Mouse (Mus musculus) heart, adult 2 months (tissue): Measurements from ENCODE around the gene Sox15. TPM values are rescaled to one million over a fixed set of nuclear protein-coding genes. Genes with fewer than 3 reads are reported as not detected.
"Not testable (repeated sequence)": the region's sequence is repeated elsewhere in the genome, so short reads cannot be mapped to it uniquely, and the experiment has no call there.

Experiments used
- DNase-seq, 2 experiments: peaks; one replicate each; pipeline ENCODE4 v3.0.0; 2021
- H3K27ac ChIP-seq: fragments of 200-600 bp; 2 replicates; pipeline ENCODE4 v1.8.1; 2022
- H3K27me3 ChIP-seq: fragments of 200-500 bp; 2 replicates; pipeline ENCODE4 v1.6.1; 2012; ENCODE audit warnings: mild to moderate bottlenecking, low read length, inconsistent platforms, mixed read lengths; ENCODE audit not compliant: control insufficient read depth, insufficient read depth
- H3K36me3 ChIP-seq: fragments of 200-500 bp; 2 replicates; pipeline ENCODE4 v1.6.1; 2012; ENCODE audit warnings: low read length, inconsistent platforms; ENCODE audit not compliant: control insufficient read depth, insufficient read depth
- H3K4me1 ChIP-seq: fragments of 200-500 bp; 2 replicates; pipeline ENCODE4 v1.6.1; 2011; ENCODE audit warnings: low read length; ENCODE audit not compliant: control insufficient read depth, insufficient read depth
- H3K4me3 ChIP-seq: fragments of 200-600 bp; 2 replicates; pipeline ENCODE4 v1.8.1; 2022
- H3K79me2 ChIP-seq: fragments of 200-500 bp; replicated peaks from 2 replicates; pipeline ENCODE4 v1.6.1; 2012; ENCODE audit warnings: mild to moderate bottlenecking, inconsistent platforms, low read length, moderate library complexity, mixed read lengths; ENCODE audit not compliant: control insufficient read depth, insufficient read depth
- H3K9ac ChIP-seq: fragments of 200-500 bp; 2 replicates; pipeline ENCODE4 v1.6.1; 2012; ENCODE audit warnings: low read depth, mild to moderate bottlenecking, control low read depth, inconsistent platforms, low read length, mixed read lengths
- CTCF ChIP-seq: fragments of 200-600 bp; IDR thresholded peaks from 2 replicates; pipeline ENCODE4 v1.8.1; 2022; ENCODE audit warnings: antibody characterized with exemption, mild to moderate bottlenecking, moderate library complexity
- EP300 ChIP-seq: fragments of 200-500 bp; IDR thresholded peaks from 2 replicates; pipeline ENCODE4 v1.6.1; 2011; ENCODE audit warnings: low read depth, low read length, control low read depth; ENCODE audit not compliant: insufficient read depth
- POLR2A ChIP-seq: fragments of 200-500 bp; IDR thresholded peaks from 2 replicates; pipeline ENCODE4 v1.6.1; 2011; ENCODE audit warnings: mild to moderate bottlenecking, low read depth, low read length, control low read depth; ENCODE audit not compliant: insufficient read depth
- whole genome bisulfite sequencing: fragments of 180-500 bp; shearing (Covaris S2); methylation state at CpG from one replicate; pipeline ENCODE4 v1.1.7; 2018; 5-methylcytosine and 5-hydroxymethylcytosine counted together
- intact Hi-C: fragments of 180-260 bp; cut with DNase I; formaldehyde crosslinking; loops from one replicate; pipeline ENCODE4 v1.15.1; 2025
- polyA plus RNA-seq: library from polyadenylated mRNA; depleted of rRNA; stranded (reverse); fragments of >200 nt; gene quantifications from 2 replicates; pipeline ENCODE4 v1.2.3, GENCODE M21; 2012
- total RNA-seq, 2 experiments: library from RNA; stranded (reverse); gene quantifications; 2 replicates each; pipeline ENCODE4 v1.2.3; 2021

Gene Sox15
- total and polyA plus RNA-seq, 3 experiments: not detected

- intact Hi-C loops: no loop called here
- WGBS: 1% methylated on average over 20 of the region's 20 CpGs
- TF ChIP-seq POLR2A (peak; percentile 65), CTCF (no peak), EP300 (no peak)
- peak within 1 kb of the TSS; percentile 67 for H3K9ac ChIP-seq
- no peaks in the 10 kb centered on the region for H3K79me2 ChIP-seq
- peak within 1 kb of the TSS; percentile 86 for H3K27ac ChIP-seq
- DNase-seq: peak; percentile 70 to 75
- peaks cover 1% of the 10 kb centered on the region; the same call in 1 of the 2 replicates for H3K4me1 ChIP-seq
- H3K27me3 ChIP-seq: no peaks in the 10 kb centered on the region
- peak within 1 kb of the TSS; percentile 79 for H3K4me3 ChIP-seq
- no peaks in the 10 kb centered on the region for H3K36me3 ChIP-seq
Observed at GRCm38 (mm10) chr11:69621571-69622268, 33.4 kb upstream of the Sox15 start, which contains the start of gene Sat2. Sat2 (plus strand) TSS chr11:69622024.

GRCm38 (mm10) chr11:69622406-69622805 is 32.7 kb upstream of the Sox15 start:
- DNase-seq: no peak
- H3K36me3 ChIP-seq: no peaks in the 10 kb centered on the region
- H3K9ac ChIP-seq: peak overlapping the region; percentile 67
- peaks cover 1% of the 10 kb centered on the region; the same call in 1 of the 2 replicates for H3K4me1 ChIP-seq
- intact Hi-C loops: no loop called here
- no peaks in the 10 kb centered on the region for H3K27me3 ChIP-seq
- TF ChIP-seq CTCF (no peak), POLR2A (no peak), EP300 (no peak)
- H3K27ac ChIP-seq: peak overlapping the region; percentile 86
- H3K4me3 ChIP-seq: peak overlapping the region; percentile 79
- WGBS: 23% methylated on average over 6 of the region's 6 CpGs
- H3K79me2 ChIP-seq: no peaks in the 10 kb centered on the region

- DNase-seq: no peak
- H3K9ac ChIP-seq: no peak overlapping the region
- WGBS: 86% methylated on average over 4 of the region's 4 CpGs
- peaks cover 1% of the 10 kb centered on the region; the same call in 1 of the 2 replicates for H3K4me1 ChIP-seq
- no peak overlapping the region for H3K4me3 ChIP-seq
- H3K36me3 ChIP-seq: no peaks in the 10 kb centered on the region
- TF ChIP-seq CTCF: no peak
- TF ChIP-seq POLR2A: no peak
- no peak for TF ChIP-seq EP300
- no peaks in the 10 kb centered on the region for H3K27me3 ChIP-seq
- H3K27ac ChIP-seq: no peak overlapping the region
- intact Hi-C loops: no loop called here
- no peaks in the 10 kb centered on the region for H3K79me2 ChIP-seq
Observed at GRCm38 (mm10) chr11:69623006-69623405, 32.1 kb upstream of the Sox15 start.

GRCm38 (mm10) chr11:69624339-69624738 is 30.8 kb upstream of the Sox15 start:
- intact Hi-C loops, H3K9ac ChIP-seq, H3K27ac ChIP-seq, DNase-seq, H3K27me3 ChIP-seq, H3K4me3 ChIP-seq, H3K4me1 ChIP-seq, H3K79me2 ChIP-seq, H3K36me3 ChIP-seq: not testable (repeated sequence)
- 89% methylated on average over 2 of the region's 2 CpGs for WGBS

- Histone ChIP-seq H3K27ac (no peak overlapping the region), H3K79me2 (peaks cover 2% of the 10 kb centered on the region), H3K27me3 (no peaks in the 10 kb centered on the region), H3K4me3 (no peak overlapping the region), H3K36me3 (0 out of 2 replicates have a peak, but pooled peaks cover 2% of the 10 kb centered on the region), H3K9ac (no peak overlapping the region), H3K4me1 (no peaks in the 10 kb centered on the region)
- no peak for TF ChIP-seq POLR2A
- peak; percentile 67; the same call in 1 of the 2 replicates for TF ChIP-seq EP300
- peak; percentile 96 for TF ChIP-seq CTCF
- DNase-seq: peak; percentile 70 to 82
- 39% methylated on average over 6 of the region's 6 CpGs for WGBS
- intact Hi-C loops: loop anchor here (2.0 kb wide), 1 partner anchor 29 kb away; no protein-coding TSS in a partner anchor
Observed at GRCm38 (mm10) chr11:69628286-69628685, 26.8 kb upstream of the Sox15 start.

GRCm38 (mm10) chr11:69629802-69630201 is 25.3 kb upstream of the Sox15 start:
- peaks cover 4% of the 10 kb centered on the region for H3K4me1 ChIP-seq

More at GRCm38 (mm10) chr11:69629802-69630201, 25.3 kb upstream of the Sox15 start:
- TF ChIP-seq POLR2A (no peak), EP300 (no peak), CTCF (peak; percentile 82)
- no peak overlapping the region for H3K9ac ChIP-seq
- DNase-seq: no peak
- 53% methylated on average over 1 of the region's 1 CpGs for WGBS
- H3K79me2 ChIP-seq: peaks cover 2% of the 10 kb centered on the region
- intact Hi-C loops: loop anchor here (2.0 kb wide), 1 partner anchor 27 kb away; no protein-coding TSS in a partner anchor
- no peaks in the 10 kb centered on the region for H3K27me3 ChIP-seq
- no peak overlapping the region for H3K27ac ChIP-seq
- no peak overlapping the region for H3K4me3 ChIP-seq
- peaks cover 9% of the 10 kb centered on the region for H3K36me3 ChIP-seq
